Mouse (Mus musculus): ENCODE results near the gene Olfr1357. TPM values are rescaled to one million over a fixed set of nuclear protein-coding genes. Genes with fewer than 3 reads are reported as not detected.

Olfr1357 gene
- polyA plus RNA-seq, 1 experiment from 2014 or later: 0.09 TPM

DNA sequence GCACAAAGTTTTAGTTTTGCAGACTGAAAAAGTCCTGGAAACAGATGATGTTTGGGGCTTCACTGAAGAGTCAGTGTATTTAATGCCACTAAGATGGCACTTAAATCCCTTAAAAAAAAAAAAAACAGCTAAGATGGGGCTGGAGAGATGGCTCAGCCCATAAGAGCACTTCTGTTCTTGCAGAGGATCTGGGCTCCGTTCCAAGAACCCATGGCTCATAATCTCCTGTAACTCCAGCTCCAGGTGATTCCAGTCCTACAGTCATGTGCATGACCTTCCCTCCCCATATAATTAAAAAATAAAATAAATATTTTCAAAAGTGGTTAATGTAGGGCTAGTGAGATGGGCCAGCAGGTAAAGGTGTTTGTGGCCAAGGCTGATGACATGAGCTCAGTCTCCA lies 52.8 kb downstream of the Olfr1357 start:
- WGBS: 83% methylated on average over 1 of the region's 1 CpGs
- no peaks in the 10 kb centered on the region for H3K9me3 ChIP-seq (replicated peaks)
- H3K4me2 ChIP-seq (replicated peaks): no peak overlapping the region
- H3K27ac ChIP-seq (replicated peaks): no peak overlapping the region
- no peak for ATAC-seq (ENCODE audit: insufficient number of reproducible peaks, low FRiP score, low TSS enrichment, low read depth)
- H3K9ac ChIP-seq: no peak overlapping the region
- no peaks in the 10 kb centered on the region for H3K4me1 ChIP-seq
- H3K36me3 ChIP-seq: no peaks in the 10 kb centered on the region
- H3K27me3 ChIP-seq: no peaks in the 10 kb centered on the region
- no peak overlapping the region for H3K4me3 ChIP-seq (replicated peaks)

Other genes starting within 250 kb of the Olfr1357 start
- gene Rrp1, start 205.0 kb downstream of the Olfr1357 start, polyA plus RNA-seq (2015; fragmentation: Nextera tagmentation; extraction: Ambion mirVana): 292 and 298 TPM in 2 replicates
- 265 and 273 TPM in 2 replicates for gene Cstb, start 192.4 kb downstream of the Olfr1357 start, polyA plus RNA-seq (2015; fragmentation: Nextera tagmentation; extraction: Ambion mirVana)
- 12.7 and 14.1 TPM in 2 replicates for gene Pdxk, start 153.1 kb downstream of the Olfr1357 start, polyA plus RNA-seq (2015; fragmentation: Nextera tagmentation; extraction: Ambion mirVana)
- gene Olfr1358, start 100.6 kb downstream of the Olfr1357 start, polyA plus RNA-seq (2015; fragmentation: Nextera tagmentation; extraction: Ambion mirVana): 0.21 TPM in 1 of 2 replicates, not detected in the other
- gene Ilvbl, start 43.7 kb downstream of the Olfr1357 start, polyA plus RNA-seq (2015; fragmentation: Nextera tagmentation; extraction: Ambion mirVana): 69.2 and 75.6 TPM in 2 replicates
- 18.3 and 20.2 TPM in 2 replicates for gene Syde1, start 26.1 kb downstream of the Olfr1357 start, polyA plus RNA-seq (2015; fragmentation: Nextera tagmentation; extraction: Ambion mirVana)
- 23.5 and 37.2 TPM in 2 replicates for gene Casp14, start 100.2 kb upstream of the Olfr1357 start, polyA plus RNA-seq (2015; fragmentation: Nextera tagmentation; extraction: Ambion mirVana)
- gene Ccdc105, start 135.0 kb upstream of the Olfr1357 start, polyA plus RNA-seq (2015; fragmentation: Nextera tagmentation; extraction: Ambion mirVana): 0.15 TPM in 1 of 2 replicates, not detected in the other
- 0.97 and 1.2 TPM in 2 replicates for gene Slc1a6, start 162.4 kb upstream of the Olfr1357 start, polyA plus RNA-seq (2015; fragmentation: Nextera tagmentation; extraction: Ambion mirVana)
- not detected in 2 replicates for gene Olfr1356, start 234.1 kb upstream of the Olfr1357 start, polyA plus RNA-seq (2015; fragmentation: Nextera tagmentation; extraction: Ambion mirVana)

Data from embryonic facial prominence, embryonic 15.5 days (tissue).